Mouse (Mus musculus) limb, embryonic 15.5 days (tissue): Measurements from ENCODE around the gene Rpap3. TPM values are rescaled to one million over a fixed set of nuclear protein-coding genes. Genes with fewer than 3 reads are reported as not detected.
A peak's percentile ranks its signal among the peaks of the same experiment; 100 is the strongest.

ENCODE experiments used
- ATAC-seq: fragments of 200-750 bp; cut with Nextera tagmentation; 2 replicates; pipeline ENCODE4 v1.8.0; 2017; ENCODE audit warnings: low read depth, moderate TSS enrichment; ENCODE audit not compliant: insufficient number of reproducible peaks, low FRiP score, low TSS enrichment
- H3K27ac ChIP-seq: fragments of 300-500 bp; sonication (generic); 2 replicates; pipeline ENCODE4 v1.5.1; 2015; ENCODE audit warnings: moderate library complexity, mild to moderate bottlenecking, inconsistent platforms
- H3K27me3 ChIP-seq: fragments of 300-500 bp; sonication (generic); 2 replicates; pipeline ENCODE4 v1.6.1; 2015; ENCODE audit warnings: inconsistent platforms
- H3K36me3 ChIP-seq: fragments of 300-500 bp; sonication (generic); 2 replicates; pipeline ENCODE4 v1.6.1; 2015; ENCODE audit warnings: inconsistent platforms
- H3K4me1 ChIP-seq: fragments of 300-500 bp; sonication (generic); 2 replicates; pipeline ENCODE4 v1.6.1; 2015; ENCODE audit warnings: inconsistent platforms
- H3K4me2 ChIP-seq: fragments of 300-500 bp; sonication (generic); 2 replicates; pipeline ENCODE4 v1.6.1; 2015; ENCODE audit warnings: mild to moderate bottlenecking, inconsistent platforms
- H3K4me3 ChIP-seq: fragments of 300-500 bp; sonication (generic); 2 replicates; pipeline ENCODE4 v1.5.1; 2015; ENCODE audit warnings: mild to moderate bottlenecking, inconsistent platforms
- H3K9ac ChIP-seq: fragments of 300-500 bp; sonication (generic); 2 replicates; pipeline ENCODE4 v1.6.1; 2015; ENCODE audit warnings: inconsistent platforms
- H3K9me3 ChIP-seq: fragments of 300-500 bp; sonication (generic); 2 replicates; pipeline ENCODE4 v1.6.1; 2016; ENCODE audit warnings: inconsistent platforms
- WGBS: fragments of 180-500 bp; shearing (Covaris S2); methylation state at CpG from one replicate; pipeline ENCODE4 v1.1.7; 2015; 5-methylcytosine and 5-hydroxymethylcytosine counted together
- polyA plus RNA-seq: library from polyadenylated mRNA; unstranded; fragments of >200 nt; fragmentation: Nextera tagmentation; extraction: Ambion mirVana; gene quantifications from 2 replicates; pipeline ENCODE4 v1.2.1, GENCODE M21; 2015

Rpap3 gene
- polyA plus RNA-seq, 1 experiment from 2014 or later, result 20.8 TPM

DNA sequence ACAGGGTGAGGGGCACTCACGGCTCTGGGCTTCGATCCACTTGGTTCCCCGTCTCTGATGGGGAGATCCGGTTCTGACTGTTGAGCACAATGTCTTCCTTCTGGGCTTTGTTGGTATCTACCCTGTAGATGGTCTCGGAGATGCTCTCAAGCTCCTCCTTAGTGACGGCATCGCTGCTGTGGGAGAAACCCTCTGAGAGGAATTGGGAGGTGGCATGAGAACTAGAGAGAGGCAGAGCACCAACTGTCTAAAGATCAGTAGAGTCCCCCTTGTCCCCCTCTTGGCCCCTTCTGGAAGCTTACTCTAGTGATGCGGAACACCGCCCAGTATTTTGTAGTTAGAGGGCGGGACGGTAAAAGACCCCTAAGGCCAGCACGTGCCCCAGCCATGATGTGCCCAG is 13.9 kb upstream of the Rpap3 start:
- no peak overlapping the region for H3K4me2 ChIP-seq
- no peaks in the 10 kb centered on the region for H3K36me3 ChIP-seq
- no peak for ATAC-seq
- no peak overlapping the region for H3K4me3 ChIP-seq
- H3K9me3 ChIP-seq, result no peaks in the 10 kb centered on the region
- no peak overlapping the region for H3K9ac ChIP-seq
- H3K27ac ChIP-seq, result 0 out of 2 replicates have a peak overlapping the region, but pooled peaks have one; percentile 5
- no peaks in the 10 kb centered on the region for H3K27me3 ChIP-seq
- H3K4me1 ChIP-seq, result peaks cover 16% of the 10 kb centered on the region
- WGBS, result 89% methylated on average over 12 of the region's 12 CpGs

DNA sequence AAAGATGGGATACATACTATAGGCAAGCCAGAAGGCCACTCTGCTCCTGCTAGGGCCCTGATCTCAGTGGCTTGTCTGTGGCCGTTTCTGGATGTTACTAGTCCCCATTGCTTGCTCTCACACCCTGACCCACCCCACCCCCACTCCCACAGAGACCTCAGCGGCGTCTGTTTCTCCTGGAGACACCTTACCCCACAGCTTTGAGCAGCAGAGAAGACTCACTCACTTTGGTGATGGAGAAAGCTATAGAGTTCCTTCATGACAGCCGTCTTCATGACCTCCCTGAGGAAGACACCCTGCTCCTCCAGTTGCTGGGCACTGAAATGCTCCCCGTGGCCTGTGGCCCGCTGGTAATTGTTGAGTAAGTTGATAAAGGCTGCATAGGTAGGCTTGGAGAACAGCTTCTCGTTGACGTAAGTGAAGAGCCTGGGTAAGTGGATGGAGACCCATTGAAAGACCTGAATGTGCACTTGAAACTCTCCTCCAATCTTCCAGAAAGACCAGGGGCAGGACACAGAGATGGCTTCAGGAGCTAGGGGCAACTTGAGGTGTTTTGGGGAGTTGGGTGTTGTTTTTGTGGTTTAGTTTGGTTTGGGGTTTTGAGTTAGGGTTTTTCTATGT is 13.0 kb upstream of the Rpap3 start:
- no peak for ATAC-seq
- 84% methylated on average over 8 of the region's 8 CpGs for WGBS
- no peaks in the 10 kb centered on the region for H3K27me3 ChIP-seq
- H3K4me3 ChIP-seq, result no peak overlapping the region
- peaks cover 16% of the 10 kb centered on the region for H3K4me1 ChIP-seq
- H3K9ac ChIP-seq, result no peak overlapping the region
- H3K4me2 ChIP-seq, result no peak overlapping the region
- no peaks in the 10 kb centered on the region for H3K36me3 ChIP-seq
- H3K9me3 ChIP-seq, result no peaks in the 10 kb centered on the region
- H3K27ac ChIP-seq, result no peak overlapping the region

DNA sequence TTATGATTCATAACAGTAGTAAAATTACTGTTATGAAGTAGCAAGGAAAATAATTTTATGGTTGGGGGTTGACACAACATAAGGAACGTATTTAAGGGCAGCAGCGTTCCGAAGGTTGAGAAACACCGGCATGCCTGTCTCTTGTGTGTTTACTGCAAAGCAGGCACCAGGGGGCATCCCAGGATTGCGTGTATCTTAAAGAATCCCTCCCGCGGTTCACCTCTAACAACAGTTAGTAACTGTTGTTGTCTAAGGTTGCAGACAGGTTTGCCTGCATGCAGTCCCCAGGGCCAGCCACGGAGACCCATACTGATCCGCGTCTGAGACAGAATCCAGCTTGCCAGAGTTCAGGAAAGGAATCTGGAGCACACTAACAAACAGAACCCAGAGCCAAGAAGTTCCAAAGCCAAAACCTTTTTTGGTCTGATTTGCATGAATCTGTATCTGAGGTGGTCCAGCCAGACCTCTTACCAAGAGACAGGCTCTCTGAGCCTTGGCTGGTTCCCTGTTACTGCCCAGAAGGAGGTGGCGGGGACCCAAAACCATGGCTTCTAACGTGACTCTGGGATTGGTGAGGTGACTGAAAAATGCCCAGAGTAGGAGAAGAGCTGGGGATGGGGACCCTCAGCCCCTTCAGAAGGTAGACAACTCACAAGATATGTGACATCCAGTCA is 12.4 kb upstream of the Rpap3 start:
- peaks cover 16% of the 10 kb centered on the region for H3K4me1 ChIP-seq
- H3K9ac ChIP-seq, result no peak overlapping the region
- no peak for ATAC-seq
- no peaks in the 10 kb centered on the region for H3K27me3 ChIP-seq
- no peak overlapping the region for H3K27ac ChIP-seq
- 17% methylated on average over 12 of the region's 12 CpGs for WGBS
- no peak overlapping the region for H3K4me2 ChIP-seq
- H3K4me3 ChIP-seq, result no peak overlapping the region
- no peaks in the 10 kb centered on the region for H3K9me3 ChIP-seq
- no peaks in the 10 kb centered on the region for H3K36me3 ChIP-seq

DNA sequence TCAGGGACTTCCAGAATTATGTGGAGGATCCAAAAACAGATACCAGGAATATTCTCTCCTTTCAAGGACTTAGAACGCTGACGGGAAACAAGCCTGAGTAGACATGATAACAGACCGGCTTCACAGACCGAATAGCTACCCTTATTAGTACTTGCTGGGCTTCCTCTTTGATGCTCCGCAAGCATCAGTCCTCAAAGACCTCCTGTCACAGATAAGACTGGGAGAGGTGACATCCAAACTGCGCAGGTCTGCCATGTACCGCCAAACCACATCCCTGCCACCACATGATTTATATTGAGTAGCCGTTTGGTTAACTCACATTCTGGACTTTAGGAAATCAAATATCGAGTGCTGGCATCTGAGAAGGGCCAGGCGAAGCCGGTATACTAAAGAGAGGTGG is 11.2 kb upstream of the Rpap3 start:
- no peaks in the 10 kb centered on the region for H3K36me3 ChIP-seq
- no peak overlapping the region for H3K9ac ChIP-seq
- H3K27me3 ChIP-seq, result no peaks in the 10 kb centered on the region
- no peak overlapping the region for H3K4me3 ChIP-seq
- H3K4me2 ChIP-seq, result no peak overlapping the region
- H3K27ac ChIP-seq, result no peak overlapping the region
- no peaks in the 10 kb centered on the region for H3K9me3 ChIP-seq
- ATAC-seq, result no peak
- peaks cover 14% of the 10 kb centered on the region for H3K4me1 ChIP-seq
- 90% methylated on average over 11 of the region's 11 CpGs for WGBS

DNA sequence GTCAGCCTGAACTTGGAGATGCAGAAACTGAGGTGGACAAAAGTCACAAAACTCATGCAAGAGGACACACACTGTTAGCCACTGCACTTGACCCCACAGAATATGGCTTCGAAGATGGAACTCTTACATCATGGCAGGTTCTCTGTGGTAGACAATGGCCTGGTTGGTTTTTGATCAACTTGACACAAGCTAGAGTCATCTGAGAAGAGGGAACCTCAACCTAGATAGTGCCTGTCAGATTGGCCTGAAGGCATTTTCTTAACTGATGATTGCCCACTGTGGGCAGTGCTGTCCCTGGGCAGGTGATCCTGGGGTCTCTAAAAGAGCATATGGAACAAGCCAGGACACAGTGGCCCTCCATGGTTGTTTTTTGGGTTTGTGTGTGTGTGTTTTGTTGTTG is 10.1 kb upstream of the Rpap3 start:
- WGBS, result 95% methylated on average over 1 of the region's 1 CpGs
- Histone ChIP-seq H3K9ac (no peak overlapping the region), H3K27me3 (no peaks in the 10 kb centered on the region), H3K4me1 (peaks cover 6% of the 10 kb centered on the region; the same call in 1 of the 2 replicates), H3K36me3 (no peaks in the 10 kb centered on the region), H3K9me3 (no peaks in the 10 kb centered on the region), H3K4me3 (no peak overlapping the region), H3K27ac (no peak overlapping the region), H3K4me2 (no peak overlapping the region)
- no peak for ATAC-seq

DNA sequence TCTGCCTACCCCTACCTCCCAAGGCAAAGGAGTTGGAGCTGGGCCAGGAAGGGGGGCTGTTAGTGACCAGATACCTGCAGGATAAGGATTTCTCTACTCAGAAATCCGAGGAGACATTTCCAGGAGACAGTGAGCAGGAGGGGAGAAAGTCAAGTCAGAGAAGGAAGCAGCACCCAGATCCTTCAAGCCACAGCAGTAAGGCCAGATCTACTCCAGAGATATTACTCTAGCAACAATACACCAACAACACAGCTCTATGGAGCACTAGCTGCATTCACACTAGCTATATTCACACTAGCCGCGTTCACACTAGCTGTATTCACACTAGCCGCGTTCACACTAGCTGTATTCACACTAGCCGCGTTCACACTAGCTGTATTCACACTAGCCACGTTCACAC is 9.5 kb upstream of the Rpap3 start:
- no peak overlapping the region for H3K4me3 ChIP-seq
- H3K4me1 ChIP-seq, result peaks cover 2% of the 10 kb centered on the region; the same call in 1 of the 2 replicates
- no peak overlapping the region for H3K9ac ChIP-seq
- no peaks in the 10 kb centered on the region for H3K36me3 ChIP-seq
- 89% methylated on average over 8 of the region's 8 CpGs for WGBS
- H3K9me3 ChIP-seq, result no peaks in the 10 kb centered on the region
- no peak for ATAC-seq
- H3K4me2 ChIP-seq, result no peak overlapping the region
- no peaks in the 10 kb centered on the region for H3K27me3 ChIP-seq
- no peak overlapping the region for H3K27ac ChIP-seq

DNA sequence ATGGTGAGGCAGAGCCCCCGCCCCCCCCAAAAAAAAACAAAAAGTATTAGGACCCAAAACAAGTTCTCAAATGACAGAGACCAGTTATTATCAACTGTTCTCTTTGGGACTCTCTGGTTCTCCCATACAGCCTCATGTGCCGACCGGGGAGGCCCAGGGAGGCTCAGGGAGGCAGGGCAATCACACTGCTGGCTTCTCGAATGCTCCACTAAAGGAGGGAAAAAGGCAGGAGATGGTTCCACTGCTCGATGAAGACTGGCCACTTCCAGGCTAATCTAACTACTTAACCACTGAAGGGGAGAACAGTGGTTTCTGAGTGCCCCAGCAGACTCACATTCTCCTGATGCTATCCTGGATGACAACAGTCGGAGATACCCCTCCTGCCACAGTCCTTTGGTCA is 6.9 kb upstream of the Rpap3 start:
- WGBS, result 67% methylated on average over 6 of the region's 6 CpGs
- Histone ChIP-seq H3K4me1 (peaks cover 2% of the 10 kb centered on the region; the same call in 1 of the 2 replicates), H3K36me3 (no peaks in the 10 kb centered on the region), H3K9me3 (no peaks in the 10 kb centered on the region), H3K27ac (no peak overlapping the region), H3K9ac (no peak overlapping the region), H3K27me3 (no peaks in the 10 kb centered on the region), H3K4me2 (no peak overlapping the region), H3K4me3 (no peak overlapping the region)
- ATAC-seq, result no peak

DNA sequence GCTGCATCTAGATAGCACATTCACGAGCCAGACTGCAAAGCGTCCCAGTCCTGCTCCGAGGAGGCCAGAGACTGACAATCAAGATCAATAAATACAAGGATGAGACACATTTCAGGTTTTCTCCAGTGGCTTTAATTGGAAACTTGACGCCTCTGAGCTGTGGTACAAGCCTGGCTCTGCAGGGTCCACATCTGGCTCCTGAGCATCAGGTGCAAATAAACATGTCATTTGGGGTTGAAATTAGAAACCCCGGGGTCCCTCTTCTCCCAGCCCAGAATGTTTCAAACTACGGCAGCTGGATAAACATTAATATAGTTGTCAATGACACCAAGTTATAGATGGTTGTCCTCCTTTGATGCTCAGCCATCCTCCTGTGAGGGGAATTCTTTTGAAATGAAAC is 5.3 kb upstream of the Rpap3 start:
- no peak overlapping the region for H3K9ac ChIP-seq
- H3K27ac ChIP-seq, result no peak overlapping the region
- no peak overlapping the region for H3K4me2 ChIP-seq
- 32% methylated on average over 6 of the region's 6 CpGs for WGBS
- H3K4me3 ChIP-seq, result no peak overlapping the region
- no peaks in the 10 kb centered on the region for H3K36me3 ChIP-seq
- no peaks in the 10 kb centered on the region for H3K9me3 ChIP-seq
- no peak for ATAC-seq
- H3K4me1 ChIP-seq, result peaks cover 2% of the 10 kb centered on the region; the same call in 1 of the 2 replicates
- H3K27me3 ChIP-seq, result no peaks in the 10 kb centered on the region

DNA sequence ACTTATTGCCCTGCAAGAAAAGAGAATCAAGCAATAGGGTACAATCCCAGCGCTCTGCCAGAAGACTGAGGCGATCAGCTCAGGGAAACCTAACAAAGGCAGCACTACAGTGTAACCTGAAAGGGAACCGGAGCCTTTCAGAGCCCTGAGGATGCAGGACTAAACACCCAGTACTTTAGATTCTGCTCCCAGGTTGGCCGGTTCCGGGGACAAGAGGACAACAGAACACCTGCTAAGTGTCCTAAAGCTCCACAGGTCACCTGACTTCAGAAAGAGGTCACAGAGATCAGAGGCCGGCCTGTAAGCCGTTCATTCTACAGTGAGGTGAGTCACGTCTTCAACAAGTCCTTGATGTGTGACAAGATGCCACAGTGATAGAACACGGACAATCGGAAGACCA is 9.0 kb downstream of the Rpap3 start:
- WGBS, result 89% methylated on average over 10 of the region's 10 CpGs
- H3K4me1 ChIP-seq, result no peaks in the 10 kb centered on the region
- no peaks in the 10 kb centered on the region for H3K9me3 ChIP-seq
- no peaks in the 10 kb centered on the region for H3K27me3 ChIP-seq
- no peak overlapping the region for H3K27ac ChIP-seq
- no peak overlapping the region for H3K4me3 ChIP-seq
- no peak overlapping the region for H3K9ac ChIP-seq
- H3K4me2 ChIP-seq, result no peak overlapping the region
- peaks cover 91% of the 10 kb centered on the region for H3K36me3 ChIP-seq
- no peak for ATAC-seq

DNA sequence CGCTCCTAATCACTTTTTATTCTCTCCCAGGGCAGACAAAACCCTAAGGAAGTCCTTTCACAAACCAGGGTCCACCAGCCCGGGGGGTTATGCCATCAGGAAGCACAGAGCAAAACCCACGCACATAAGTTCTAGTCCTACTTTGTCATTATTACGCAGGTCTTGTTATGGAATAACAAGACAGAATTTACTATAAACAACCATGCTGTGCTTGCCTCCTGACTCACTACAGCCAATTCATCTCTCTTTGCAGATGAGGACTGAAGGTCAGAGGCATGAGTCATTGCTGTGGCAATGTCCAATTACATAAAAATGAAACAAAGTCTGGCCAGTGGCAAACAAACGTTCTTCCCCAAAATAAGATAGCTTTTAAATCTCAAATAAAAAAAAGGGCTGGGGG is 12.2 kb downstream of the Rpap3 start:
- H3K4me3 ChIP-seq, result no peak overlapping the region
- 88% methylated on average over 5 of the region's 5 CpGs for WGBS
- no peak overlapping the region for H3K9ac ChIP-seq
- no peak overlapping the region for H3K27ac ChIP-seq
- H3K4me2 ChIP-seq, result no peak overlapping the region
- H3K9me3 ChIP-seq, result no peaks in the 10 kb centered on the region
- no peaks in the 10 kb centered on the region for H3K27me3 ChIP-seq
- peaks cover 80% of the 10 kb centered on the region for H3K36me3 ChIP-seq
- ATAC-seq, result no peak
- no peaks in the 10 kb centered on the region for H3K4me1 ChIP-seq

DNA sequence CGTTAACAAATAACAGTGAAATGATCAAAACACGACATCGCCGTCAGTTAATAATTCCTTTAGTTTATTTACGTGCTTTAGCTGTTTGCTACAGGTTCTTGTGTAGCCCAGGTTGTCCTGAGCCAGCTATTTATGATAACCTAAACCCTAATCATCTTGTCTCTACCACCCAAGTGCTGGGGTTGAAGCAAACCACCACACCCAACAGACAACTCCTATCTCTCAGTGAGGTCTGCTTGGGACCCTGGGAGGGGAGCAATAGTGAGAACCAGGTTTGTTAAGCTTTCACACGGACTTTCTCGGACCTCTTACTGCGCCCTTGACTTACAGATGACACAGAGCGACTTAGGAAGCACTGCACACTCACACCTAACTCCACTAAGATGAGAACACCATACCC is 21.5 kb downstream of the Rpap3 start:
- WGBS, result 91% methylated on average over 9 of the region's 9 CpGs
- Histone ChIP-seq H3K9ac (no peak overlapping the region), H3K4me1 (no peaks in the 10 kb centered on the region), H3K36me3 (peaks cover 83% of the 10 kb centered on the region), H3K27ac (no peak overlapping the region), H3K9me3 (no peaks in the 10 kb centered on the region), H3K4me3 (no peak overlapping the region), H3K4me2 (no peak overlapping the region), H3K27me3 (no peaks in the 10 kb centered on the region)
- ATAC-seq, result no peak

DNA sequence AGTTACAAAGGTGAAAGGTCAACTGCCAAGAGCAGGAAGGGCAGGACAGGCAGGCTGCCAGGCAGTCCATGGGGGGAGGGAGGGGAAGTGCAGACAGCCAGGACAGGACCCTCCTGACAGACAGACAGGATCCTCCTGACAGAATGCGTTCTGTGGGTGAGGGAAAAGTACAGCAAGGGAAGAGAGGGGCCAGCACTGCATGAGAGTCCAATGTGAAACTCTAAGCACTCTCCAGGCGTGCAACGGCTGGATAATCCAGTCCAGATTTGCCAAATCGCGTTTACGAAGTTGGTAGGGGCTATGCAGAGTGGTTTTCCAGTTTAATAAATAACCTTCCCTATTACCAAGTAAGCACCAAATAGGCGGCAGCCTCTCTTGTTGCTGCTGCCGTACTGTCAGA is 23.6 kb downstream of the Rpap3 start:
- peaks cover 82% of the 10 kb centered on the region for H3K36me3 ChIP-seq
- 67% methylated on average over 8 of the region's 8 CpGs for WGBS
- no peak for ATAC-seq
- H3K9me3 ChIP-seq, result no peaks in the 10 kb centered on the region
- H3K27ac ChIP-seq, result no peak overlapping the region
- H3K4me1 ChIP-seq, result no peaks in the 10 kb centered on the region
- no peak overlapping the region for H3K4me2 ChIP-seq
- H3K27me3 ChIP-seq, result no peaks in the 10 kb centered on the region
- H3K9ac ChIP-seq, result no peak overlapping the region
- H3K4me3 ChIP-seq, result no peak overlapping the region
